Mouse (Mus musculus): ENCODE results near the gene Ubxn10.

The Ubxn10 gene

GRCm38 (mm10) chr4:138737031-138737430 lies at the start of gene Ubxn10:
Gene Ubxn10 (minus strand): TSS chr4:138737167.
- TF ChIP-seq GATA4 (IDR thresholded peaks at IDR 0.05; ENCODE audit: insufficient replicate concordance, low read length): no peak

DNA sequence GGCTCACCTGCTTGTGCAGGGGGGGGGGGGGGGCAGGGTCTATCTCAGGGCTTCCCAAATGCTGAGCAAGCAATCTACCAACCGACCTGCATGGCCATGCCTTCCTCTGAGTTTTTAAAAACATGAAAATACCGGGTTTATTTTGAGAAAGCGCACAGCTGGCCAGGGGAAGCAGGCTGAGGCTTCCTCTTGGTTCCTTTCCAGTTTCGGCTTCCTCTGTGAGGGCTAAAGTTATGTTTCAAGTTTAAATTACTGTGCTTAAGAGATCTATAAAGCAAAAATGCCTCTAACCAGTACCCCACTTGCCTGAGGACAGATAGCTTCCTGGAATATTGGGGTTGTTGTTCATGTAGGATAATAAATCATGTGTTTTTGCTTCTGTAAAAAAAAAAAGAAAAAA lies 49.2 kb upstream of the Ubxn10 start:
- no peak for TF ChIP-seq GATA4 (IDR thresholded peaks at IDR 0.05; ENCODE audit: insufficient replicate concordance, low read length)

DNA sequence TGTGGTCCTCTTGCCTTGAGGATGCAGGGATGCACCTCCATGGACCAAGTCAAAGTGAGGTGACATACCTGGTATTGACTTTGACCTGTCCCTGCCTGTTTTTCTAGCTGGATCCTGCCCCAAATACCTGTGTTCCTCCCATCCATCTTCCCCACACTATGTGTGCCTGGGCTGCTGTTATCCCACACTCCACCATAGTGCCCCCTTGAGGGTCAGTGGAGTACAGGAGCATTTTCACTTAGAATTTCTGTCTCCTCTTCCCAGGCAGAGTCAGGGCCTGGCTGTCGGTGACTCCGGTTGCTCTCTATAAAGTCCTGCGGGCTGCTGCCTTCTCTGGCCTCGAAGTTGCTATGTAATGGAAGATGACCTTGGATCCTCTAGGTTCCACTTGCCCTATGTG lies 48.8 kb upstream of the Ubxn10 start:
- no peak for TF ChIP-seq GATA4 (IDR thresholded peaks at IDR 0.05; ENCODE audit: insufficient replicate concordance, low read length)

- no peak for TF ChIP-seq GATA4 (IDR thresholded peaks at IDR 0.05; ENCODE audit: insufficient replicate concordance, low read length)
These were observed 45.1 kb upstream of the Ubxn10 start for GRCm38 (mm10) chr4:138782098-138782497.

DNA sequence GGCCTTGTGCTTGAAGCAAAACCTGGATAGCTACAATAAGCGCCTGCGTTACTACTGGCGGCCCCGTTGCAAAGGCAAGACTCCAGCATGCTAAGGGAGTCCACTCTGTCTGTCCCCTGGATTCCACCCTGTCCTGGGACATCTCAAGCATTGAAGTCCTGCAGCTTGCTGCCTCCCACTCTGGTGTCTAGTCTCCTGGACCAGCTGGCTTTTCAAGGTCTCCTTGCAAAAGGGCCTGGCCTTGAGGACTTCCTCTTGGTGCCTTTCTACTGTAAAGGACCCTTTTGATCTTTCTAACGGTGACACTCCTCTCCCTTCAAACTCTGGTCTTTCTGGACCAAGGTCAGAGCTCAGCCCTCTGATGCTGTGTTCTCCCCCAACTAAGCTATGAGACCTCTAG lies 43.3 kb upstream of the Ubxn10 start:
- no peak for TF ChIP-seq GATA4 (IDR thresholded peaks at IDR 0.05; ENCODE audit: insufficient replicate concordance, low read length)

- TF ChIP-seq GATA4 (IDR thresholded peaks at IDR 0.05; ENCODE audit: insufficient replicate concordance, low read length): no peak
These were observed 40.7 kb upstream of the Ubxn10 start for GRCm38 (mm10) chr4:138777417-138778407.

- TF ChIP-seq GATA4 (IDR thresholded peaks at IDR 0.05; ENCODE audit: insufficient replicate concordance, low read length): no peak
These were observed 38.5 kb upstream of the Ubxn10 start, which contains the start of gene Pla2g2d for GRCm38 (mm10) chr4:138775435-138775834. Gene Pla2g2d (plus strand): TSS chr4:138775735.

DNA sequence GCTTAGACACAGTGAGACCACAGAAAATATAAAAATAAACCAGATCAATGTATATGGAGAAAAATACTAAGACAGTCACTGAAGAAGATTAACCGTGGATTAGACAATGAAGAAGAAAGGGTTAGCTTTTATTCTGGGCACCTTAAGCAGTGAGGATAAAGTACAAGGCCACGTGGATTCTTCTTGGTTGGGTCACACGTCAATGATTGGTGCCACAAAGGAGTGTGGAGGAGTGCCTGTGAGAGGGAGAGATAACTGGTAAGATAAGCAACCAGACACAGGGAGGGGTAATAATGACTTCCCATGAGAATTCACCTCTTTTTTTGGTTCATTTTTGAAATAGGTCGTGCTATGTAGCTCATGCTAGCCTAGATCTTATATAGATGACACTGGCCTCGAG lies 35.4 kb upstream of the Ubxn10 start:
- TF ChIP-seq GATA4 (IDR thresholded peaks at IDR 0.05; ENCODE audit: insufficient replicate concordance, low read length): no peak

- TF ChIP-seq GATA4 (IDR thresholded peaks at IDR 0.05; ENCODE audit: insufficient replicate concordance, low read length): no peak
These were observed 35.0 kb upstream of the Ubxn10 start for GRCm38 (mm10) chr4:138771970-138772369.

DNA sequence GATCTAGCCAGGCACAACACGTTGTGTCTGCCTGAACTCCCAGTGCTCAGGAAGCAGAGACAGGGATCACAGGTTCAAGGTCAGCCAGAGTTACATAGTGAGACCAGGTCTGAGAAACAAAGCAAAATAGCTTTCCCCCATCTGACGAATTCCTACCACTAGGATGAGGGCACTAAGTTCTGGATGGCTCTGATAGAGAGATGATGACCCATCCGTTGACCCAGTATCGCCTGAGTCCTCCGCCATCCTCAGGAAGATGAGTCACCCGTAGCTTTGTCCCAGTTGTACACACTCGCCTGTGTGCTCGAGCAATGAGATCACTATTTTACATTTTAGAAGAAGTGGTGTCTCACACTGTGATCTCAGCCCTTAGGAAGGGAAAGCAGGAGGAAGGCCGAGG lies 25.3 kb upstream of the Ubxn10 start:
- no peak for TF ChIP-seq GATA4 (IDR thresholded peaks at IDR 0.05; ENCODE audit: insufficient replicate concordance, low read length)

DNA sequence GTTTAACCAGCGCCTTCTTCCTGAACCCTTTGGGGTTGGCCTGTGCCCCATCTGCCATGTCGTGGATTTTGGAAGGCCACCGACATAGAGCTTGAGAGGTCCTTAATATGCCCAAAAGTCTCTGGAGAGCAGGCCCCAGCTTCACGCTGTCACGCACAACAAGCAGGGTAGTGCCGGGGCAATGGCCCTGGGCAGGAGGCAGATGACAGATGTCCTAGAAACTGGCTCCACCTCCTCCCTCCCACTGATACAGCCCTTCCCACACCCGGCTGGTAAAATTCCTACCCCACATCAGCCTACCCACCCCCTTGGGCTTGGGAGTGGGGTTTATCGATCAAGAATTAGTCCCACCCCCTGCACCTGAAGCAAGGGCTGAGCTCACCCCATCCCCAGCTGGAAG lies 20.4 kb upstream of the Ubxn10 start, which contains the start of gene Pla2g2f:
Gene Pla2g2f (minus strand): TSS at position 211 of the 400 bp plus-strand sequence.
- TF ChIP-seq GATA4 (IDR thresholded peaks at IDR 0.05; ENCODE audit: insufficient replicate concordance, low read length): no peak

GRCm38 (mm10) chr4:138755983-138756382 lies 19.0 kb upstream of the Ubxn10 start:
- TF ChIP-seq GATA4 (IDR thresholded peaks at IDR 0.05; ENCODE audit: insufficient replicate concordance, low read length): no peak

GRCm38 (mm10) chr4:138755439-138755838 lies 18.5 kb upstream of the Ubxn10 start:
- no peak for TF ChIP-seq GATA4 (IDR thresholded peaks at IDR 0.05; ENCODE audit: insufficient replicate concordance, low read length)

DNA sequence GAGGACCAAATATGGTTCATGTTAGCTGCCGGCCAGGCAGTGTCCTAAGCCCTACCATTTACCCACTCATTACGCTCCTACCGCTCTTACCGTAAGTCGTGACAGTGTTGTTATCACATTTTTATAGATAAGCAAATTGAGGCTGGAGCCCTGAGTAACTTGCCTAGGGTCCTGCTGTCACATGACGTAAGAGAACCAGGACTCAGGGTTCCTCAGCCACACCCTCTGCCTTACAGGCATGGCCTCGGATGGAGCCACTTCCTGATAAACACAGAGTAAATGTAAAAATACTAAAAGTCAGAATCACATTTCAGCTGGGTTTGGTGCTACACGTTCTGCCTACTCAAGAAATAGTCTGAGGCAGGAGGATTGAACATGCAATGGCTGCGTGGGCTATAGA lies 17.5 kb upstream of the Ubxn10 start:
- TF ChIP-seq GATA4 (IDR thresholded peaks at IDR 0.05; ENCODE audit: insufficient replicate concordance, low read length): no peak

DNA sequence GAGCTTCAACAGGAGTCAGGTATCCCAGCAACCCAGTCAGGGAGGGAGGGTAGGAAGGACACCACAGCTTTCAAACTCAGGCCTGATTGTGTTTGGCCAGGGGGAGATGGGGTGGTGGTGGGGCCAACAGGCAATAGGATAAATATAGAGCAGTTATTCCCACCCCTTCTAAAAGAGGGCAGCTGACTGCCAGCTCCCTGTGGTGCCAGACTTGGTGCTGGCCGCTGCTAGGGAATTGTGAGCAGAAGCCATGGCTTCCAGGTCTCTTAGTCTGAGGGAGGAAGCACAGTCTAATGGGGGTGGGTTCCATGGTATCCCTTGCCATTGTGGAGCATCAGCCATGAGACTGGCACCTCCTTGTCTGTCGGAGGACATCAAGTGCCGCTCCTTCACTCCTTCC lies 16.6 kb upstream of the Ubxn10 start:
- TF ChIP-seq GATA4 (IDR thresholded peaks at IDR 0.05; ENCODE audit: insufficient replicate concordance, low read length): no peak

GRCm38 (mm10) chr4:138752603-138753002 lies 15.6 kb upstream of the Ubxn10 start:
- no peak for TF ChIP-seq GATA4 (IDR thresholded peaks at IDR 0.05; ENCODE audit: insufficient replicate concordance, low read length)
